Mouse (Mus musculus): ENCODE measurements around the gene Fscn1. TPM values are rescaled to one million over a fixed set of nuclear protein-coding genes. Genes with fewer than 3 reads are reported as not detected.

The Fscn1 gene
- 180 and 186 TPM in 2 replicates for polyA plus RNA-seq (2014; fragmentation: Nextera tagmentation; extraction: Ambion mirVana)

- Histone ChIP-seq H3K4me3 (ENCODE audit: low read depth, low read length) (peak within 1 kb of the TSS; percentile 90), H3K27me3 (ENCODE audit: control insufficient read depth, insufficient read depth, low read length) (no peaks in the 10 kb centered on the region), H3K4me1 (ENCODE audit: control insufficient read depth, insufficient read depth, low read length) (peaks cover 28% of the 10 kb centered on the region), H3K27ac (ENCODE audit: low read depth, low read length) (peak within 1 kb of the TSS; percentile 95), H3K9me3 (replicated peaks; ENCODE audit: control insufficient read depth, low read length) (no peaks in the 10 kb centered on the region), H3K36me3 (ENCODE audit: control insufficient read depth, insufficient read depth, low read length) (no peaks in the 10 kb centered on the region; the same call in none of the 2 replicates), H3K4me2 (peak within 1 kb of the TSS; percentile 87), H3K9ac (ENCODE audit: low read depth, low read length) (peak within 1 kb of the TSS; percentile 96)
- WGBS (ENCODE audit: insufficient replicate concordance), result 9% methylated on average over 44 of the region's 44 CpGs
- peak; percentile 40 for ATAC-seq (replicated peaks; ENCODE audit: insufficient number of reproducible peaks, low FRiP score, low TSS enrichment)
Observed at GRCm38 (mm10) chr5:142959576-142960556, at the start of gene Fscn1. Fscn1 (plus strand) TSS chr5:142960343.

GRCm38 (mm10) chr5:142911629-142912028 is 48.5 kb upstream of the Fscn1 start:
- H3K27ac ChIP-seq (ENCODE audit: low read depth, low read length), result no peak overlapping the region
- 88% methylated on average over 2 of the region's 2 CpGs for WGBS (ENCODE audit: insufficient replicate concordance)

GRCm38 (mm10) chr5:142912320-142912719 is 47.8 kb upstream of the Fscn1 start:
- peaks cover 30% of the 10 kb centered on the region for H3K4me1 ChIP-seq (ENCODE audit: control insufficient read depth, insufficient read depth, low read length)
- no peak overlapping the region for H3K27ac ChIP-seq (ENCODE audit: low read depth, low read length)
- no peaks in the 10 kb centered on the region for H3K27me3 ChIP-seq (ENCODE audit: control insufficient read depth, insufficient read depth, low read length)
- no peak overlapping the region for H3K4me2 ChIP-seq
- no peak overlapping the region for H3K4me3 ChIP-seq (ENCODE audit: low read depth, low read length)
- no peaks in the 10 kb centered on the region for H3K9me3 ChIP-seq (replicated peaks; ENCODE audit: control insufficient read depth, low read length)
- no peak overlapping the region for H3K9ac ChIP-seq (ENCODE audit: low read depth, low read length)
- 88% methylated on average over 3 of the region's 3 CpGs for WGBS (ENCODE audit: insufficient replicate concordance)
- ATAC-seq (replicated peaks; ENCODE audit: insufficient number of reproducible peaks, low FRiP score, low TSS enrichment), result no peak
- no peaks in the 10 kb centered on the region for H3K36me3 ChIP-seq (ENCODE audit: control insufficient read depth, insufficient read depth, low read length)

More at GRCm38 (mm10) chr5:142911629-142912028, 48.5 kb upstream of the Fscn1 start:
- Histone ChIP-seq H3K4me2 (no peak overlapping the region), H3K9ac (ENCODE audit: low read depth, low read length) (no peak overlapping the region), H3K27me3 (ENCODE audit: control insufficient read depth, insufficient read depth, low read length) (no peaks in the 10 kb centered on the region), H3K9me3 (replicated peaks; ENCODE audit: control insufficient read depth, low read length) (no peaks in the 10 kb centered on the region), H3K4me1 (ENCODE audit: control insufficient read depth, insufficient read depth, low read length) (peaks cover 35% of the 10 kb centered on the region), H3K4me3 (ENCODE audit: low read depth, low read length) (no peak overlapping the region), H3K36me3 (ENCODE audit: control insufficient read depth, insufficient read depth, low read length) (no peaks in the 10 kb centered on the region)
- no peak for ATAC-seq (replicated peaks; ENCODE audit: insufficient number of reproducible peaks, low FRiP score, low TSS enrichment)

GRCm38 (mm10) chr5:142912739-142913138 is 47.4 kb upstream of the Fscn1 start:
- no peak for ATAC-seq (replicated peaks; ENCODE audit: insufficient number of reproducible peaks, low FRiP score, low TSS enrichment)

GRCm38 (mm10) chr5:142915231-142915630 is 44.9 kb upstream of the Fscn1 start:
- no peaks in the 10 kb centered on the region for H3K27me3 ChIP-seq (ENCODE audit: control insufficient read depth, insufficient read depth, low read length)
- WGBS (ENCODE audit: insufficient replicate concordance), result 70% methylated on average over 11 of the region's 11 CpGs
- H3K4me1 ChIP-seq (ENCODE audit: control insufficient read depth, insufficient read depth, low read length), result peaks cover 1% of the 10 kb centered on the region; the same call in 1 of the 2 replicates
- no peak overlapping the region for H3K9ac ChIP-seq (ENCODE audit: low read depth, low read length)
- no peaks in the 10 kb centered on the region for H3K9me3 ChIP-seq (replicated peaks; ENCODE audit: control insufficient read depth, low read length)
- H3K4me3 ChIP-seq (ENCODE audit: low read depth, low read length), result no peak overlapping the region
- no peak for ATAC-seq (replicated peaks; ENCODE audit: insufficient number of reproducible peaks, low FRiP score, low TSS enrichment)
- no peak overlapping the region for H3K4me2 ChIP-seq
- H3K36me3 ChIP-seq (ENCODE audit: control insufficient read depth, insufficient read depth, low read length), result no peaks in the 10 kb centered on the region
- no peak overlapping the region for H3K27ac ChIP-seq (ENCODE audit: low read depth, low read length)

More at GRCm38 (mm10) chr5:142912739-142913138, 47.4 kb upstream of the Fscn1 start:
- Histone ChIP-seq H3K4me2 (no peak overlapping the region), H3K36me3 (ENCODE audit: control insufficient read depth, insufficient read depth, low read length) (no peaks in the 10 kb centered on the region), H3K4me3 (ENCODE audit: low read depth, low read length) (no peak overlapping the region), H3K9ac (ENCODE audit: low read depth, low read length) (no peak overlapping the region), H3K27me3 (ENCODE audit: control insufficient read depth, insufficient read depth, low read length) (no peaks in the 10 kb centered on the region), H3K4me1 (ENCODE audit: control insufficient read depth, insufficient read depth, low read length) (peaks cover 26% of the 10 kb centered on the region), H3K9me3 (replicated peaks; ENCODE audit: control insufficient read depth, low read length) (no peaks in the 10 kb centered on the region), H3K27ac (ENCODE audit: low read depth, low read length) (no peak overlapping the region)
- 81% methylated on average over 4 of the region's 4 CpGs for WGBS (ENCODE audit: insufficient replicate concordance)

- H3K9ac ChIP-seq (ENCODE audit: low read depth, low read length), result no peak overlapping the region
- ATAC-seq (replicated peaks; ENCODE audit: insufficient number of reproducible peaks, low FRiP score, low TSS enrichment), result no peak
Observed at GRCm38 (mm10) chr5:142916593-142916992, 43.5 kb upstream of the Fscn1 start.

GRCm38 (mm10) chr5:142917402-142917801 is 42.7 kb upstream of the Fscn1 start:
- H3K9me3 ChIP-seq (replicated peaks; ENCODE audit: control insufficient read depth, low read length), result no peaks in the 10 kb centered on the region
- WGBS (ENCODE audit: insufficient replicate concordance), result 88% methylated on average over 8 of the region's 8 CpGs
- ATAC-seq (replicated peaks; ENCODE audit: insufficient number of reproducible peaks, low FRiP score, low TSS enrichment), result no peak
- H3K4me1 ChIP-seq (ENCODE audit: control insufficient read depth, insufficient read depth, low read length), result peaks cover 10% of the 10 kb centered on the region
- H3K4me3 ChIP-seq (ENCODE audit: low read depth, low read length), result no peak overlapping the region
- no peak overlapping the region for H3K4me2 ChIP-seq
- H3K27ac ChIP-seq (ENCODE audit: low read depth, low read length), result no peak overlapping the region
- no peaks in the 10 kb centered on the region for H3K36me3 ChIP-seq (ENCODE audit: control insufficient read depth, insufficient read depth, low read length)
- H3K9ac ChIP-seq (ENCODE audit: low read depth, low read length), result no peak overlapping the region
- no peaks in the 10 kb centered on the region for H3K27me3 ChIP-seq (ENCODE audit: control insufficient read depth, insufficient read depth, low read length)

More at GRCm38 (mm10) chr5:142916593-142916992, 43.5 kb upstream of the Fscn1 start:
- Histone ChIP-seq H3K4me1 (ENCODE audit: control insufficient read depth, insufficient read depth, low read length) (peaks cover 10% of the 10 kb centered on the region), H3K27me3 (ENCODE audit: control insufficient read depth, insufficient read depth, low read length) (no peaks in the 10 kb centered on the region), H3K4me3 (ENCODE audit: low read depth, low read length) (no peak overlapping the region), H3K27ac (ENCODE audit: low read depth, low read length) (no peak overlapping the region), H3K36me3 (ENCODE audit: control insufficient read depth, insufficient read depth, low read length) (no peaks in the 10 kb centered on the region), H3K4me2 (no peak overlapping the region), H3K9me3 (replicated peaks; ENCODE audit: control insufficient read depth, low read length) (no peaks in the 10 kb centered on the region)
- 66% methylated on average over 7 of the region's 7 CpGs for WGBS (ENCODE audit: insufficient replicate concordance)

- H3K27ac ChIP-seq (ENCODE audit: low read depth, low read length), result peak overlapping the region; percentile 78
- ATAC-seq (replicated peaks; ENCODE audit: insufficient number of reproducible peaks, low FRiP score, low TSS enrichment), result peak; percentile 91
- no peaks in the 10 kb centered on the region for H3K27me3 ChIP-seq (ENCODE audit: control insufficient read depth, insufficient read depth, low read length)
- WGBS (ENCODE audit: insufficient replicate concordance), result 19% methylated on average over 8 of the region's 8 CpGs
- no peaks in the 10 kb centered on the region for H3K9me3 ChIP-seq (replicated peaks; ENCODE audit: control insufficient read depth, low read length)
- H3K4me1 ChIP-seq (ENCODE audit: control insufficient read depth, insufficient read depth, low read length), result peaks cover 12% of the 10 kb centered on the region
- no peak overlapping the region for H3K4me3 ChIP-seq (ENCODE audit: low read depth, low read length)
- H3K36me3 ChIP-seq (ENCODE audit: control insufficient read depth, insufficient read depth, low read length), result no peaks in the 10 kb centered on the region
- H3K4me2 ChIP-seq, result peak overlapping the region; percentile 27
- peak overlapping the region; percentile 11; the same call in 1 of the 2 replicates for H3K9ac ChIP-seq (ENCODE audit: low read depth, low read length)
Observed at GRCm38 (mm10) chr5:142920311-142921073, 39.7 kb upstream of the Fscn1 start.

Measured in heart, embryonic 11.5 days (tissue).